Mouse (Mus musculus) limb, embryonic 10.5 days (tissue): ENCODE results near the gene Sptlc3. TPM values are rescaled to one million over a fixed set of nuclear protein-coding genes. Genes with fewer than 3 reads are reported as not detected.

Source experiments
- DNase-seq: peaks from one replicate; pipeline ENCODE4 v3.0.0-alpha.2; 2017; ENCODE audit warnings: low spot score
- H3K27ac ChIP-seq: fragments of 300-500 bp; sonication (generic); 2 replicates; pipeline ENCODE4 v1.5.1; 2016; ENCODE audit warnings: mild to moderate bottlenecking
- H3K27me3 ChIP-seq: fragments of 300-500 bp; sonication (generic); 2 replicates; pipeline ENCODE4 v1.6.1; 2016; ENCODE audit warnings: low read depth, mild to moderate bottlenecking; ENCODE audit not compliant: poor library complexity, severe bottlenecking
- H3K36me3 ChIP-seq: fragments of 300-500 bp; sonication (generic); 2 replicates; pipeline ENCODE4 v1.6.1; 2016; ENCODE audit warnings: mild to moderate bottlenecking, moderate library complexity
- H3K4me1 ChIP-seq: fragments of 300-500 bp; sonication (generic); 2 replicates; pipeline ENCODE4 v1.6.1; 2016
- H3K4me3 ChIP-seq: fragments of 300-500 bp; sonication (generic); 2 replicates; pipeline ENCODE4 v1.5.1; 2016; ENCODE audit warnings: mild to moderate bottlenecking, moderate library complexity
- H3K9me3 ChIP-seq: fragments of 300-500 bp; sonication (generic); replicated peaks from 2 replicates; pipeline ENCODE4 v1.6.1; 2016; ENCODE audit warnings: mild to moderate bottlenecking
- WGBS: fragments of 180-500 bp; shearing (Covaris S2); methylation state at CpG from one replicate; pipeline ENCODE4 v1.1.7; 2016; 5-methylcytosine and 5-hydroxymethylcytosine counted together
- polyA plus RNA-seq: library from polyadenylated mRNA; unstranded; fragments of >200 nt; fragmentation: Nextera tagmentation; extraction: Ambion mirVana; gene quantifications from 2 replicates; pipeline ENCODE4 v1.2.1, GENCODE M21; 2016

The Sptlc3 gene
- polyA plus RNA-seq, 1 experiment from 2014 or later = 0.56 TPM

- H3K27me3 ChIP-seq = peaks cover 16% of the 10 kb centered on the region; the same call in 1 of the 2 replicates
- DNase-seq = no peak
- H3K4me3 ChIP-seq = no peak overlapping the region
- peaks cover 19% of the 10 kb centered on the region for H3K4me1 ChIP-seq
- no peaks in the 10 kb centered on the region for H3K9me3 ChIP-seq
- H3K27ac ChIP-seq = no peak overlapping the region
- 87% methylated on average over 3 of the region's 3 CpGs for WGBS
- no peaks in the 10 kb centered on the region for H3K36me3 ChIP-seq
These were observed 178.1 kb downstream of the Sptlc3 start for GRCm38 (mm10) chr2:139671838-139672237.

GRCm38 (mm10) chr2:139672371-139672770 lies 178.7 kb downstream of the Sptlc3 start:
- 72% methylated on average over 2 of the region's 2 CpGs for WGBS
- Histone ChIP-seq H3K9me3 (no peaks in the 10 kb centered on the region), H3K4me3 (no peak overlapping the region), H3K27ac (no peak overlapping the region), H3K4me1 (peaks cover 24% of the 10 kb centered on the region), H3K36me3 (no peaks in the 10 kb centered on the region), H3K27me3 (peaks cover 16% of the 10 kb centered on the region; the same call in 1 of the 2 replicates)
- DNase-seq = no peak

- Histone ChIP-seq H3K27me3 (peaks cover 21% of the 10 kb centered on the region; the same call in 1 of the 2 replicates), H3K4me3 (peak overlapping the region; percentile 92), H3K9me3 (no peaks in the 10 kb centered on the region), H3K4me1 (peaks cover 36% of the 10 kb centered on the region), H3K36me3 (no peaks in the 10 kb centered on the region), H3K27ac (peak overlapping the region; percentile 97)
- DNase-seq = peak; percentile 78
- WGBS = under 1% methylated on average over 52 of the region's 52 CpGs
These were observed 183.5 kb downstream of the Sptlc3 start for GRCm38 (mm10) chr2:139677065-139677762.

GRCm38 (mm10) chr2:139677809-139678274 lies 184.1 kb downstream of the Sptlc3 start, which contains the start of gene Ism1:
TSS of gene Ism1 (plus strand) at chr2:139678178.
- no peaks in the 10 kb centered on the region for H3K9me3 ChIP-seq
- H3K27me3 ChIP-seq = peaks cover 21% of the 10 kb centered on the region; the same call in 1 of the 2 replicates
- H3K4me3 ChIP-seq = peak within 1 kb of the TSS; percentile 92
- peaks cover 36% of the 10 kb centered on the region for H3K4me1 ChIP-seq
- H3K27ac ChIP-seq = peak within 1 kb of the TSS; percentile 97
- under 1% methylated on average over 36 of the region's 39 CpGs for WGBS
- no peaks in the 10 kb centered on the region for H3K36me3 ChIP-seq
- peak; percentile 80 for DNase-seq

GRCm38 (mm10) chr2:139678275-139679140 lies 184.8 kb downstream of the Sptlc3 start:
- no peaks in the 10 kb centered on the region for H3K36me3 ChIP-seq
- under 1% methylated on average over 83 of the region's 84 CpGs for WGBS
- H3K9me3 ChIP-seq = no peaks in the 10 kb centered on the region
- DNase-seq = peak; percentile 81
- peaks cover 21% of the 10 kb centered on the region; the same call in 1 of the 2 replicates for H3K27me3 ChIP-seq
- peak overlapping the region; percentile 92 for H3K4me3 ChIP-seq
- H3K27ac ChIP-seq = peak overlapping the region; percentile 97
- peaks cover 36% of the 10 kb centered on the region for H3K4me1 ChIP-seq

GRCm38 (mm10) chr2:139682540-139682939 lies 188.8 kb downstream of the Sptlc3 start:
- WGBS = 56% methylated on average over 3 of the region's 3 CpGs
- Histone ChIP-seq H3K36me3 (no peaks in the 10 kb centered on the region), H3K9me3 (no peaks in the 10 kb centered on the region), H3K27ac (no peak overlapping the region), H3K4me3 (no peak overlapping the region), H3K27me3 (0 out of 2 replicates have a peak, but pooled peaks cover 6% of the 10 kb centered on the region), H3K4me1 (peaks cover 20% of the 10 kb centered on the region)
- DNase-seq = no peak

Other genes starting within 250 kb of the Sptlc3 start
- 2.4 and 3.2 TPM in 2 replicates for gene Ism1, start 184.3 kb downstream of the Sptlc3 start, polyA plus RNA-seq